Mouse (Mus musculus) midbrain, postnatal 0 days (tissue): Measurements from ENCODE around the gene Tnpo1. TPM values are rescaled to one million over a fixed set of nuclear protein-coding genes. Genes with fewer than 3 reads are reported as not detected.

ENCODE experiments used
- ATAC-seq: fragments of 200-750 bp; cut with Nextera tagmentation; 2 replicates; pipeline ENCODE4 v1.8.0; 2017; ENCODE audit warnings: moderate number of reproducible peaks, mild to moderate bottlenecking, moderate TSS enrichment, moderate library complexity; ENCODE audit not compliant: low FRiP score
- DNase-seq: peaks from one replicate; pipeline ENCODE4 v3.0.0-alpha.2; 2015; ENCODE audit warnings: low spot score
- H3K27ac ChIP-seq: fragments of 300-500 bp; sonication (generic); 2 replicates; pipeline ENCODE4 v1.5.1; 2014; ENCODE audit warnings: low read depth, mild to moderate bottlenecking, low read length, mixed read lengths
- H3K27me3 ChIP-seq: fragments of 300-500 bp; sonication (generic); 2 replicates; pipeline ENCODE4 v1.6.1; 2014; ENCODE audit warnings: low read length, control low read depth, mixed read lengths; ENCODE audit not compliant: insufficient read depth
- H3K36me3 ChIP-seq: fragments of 300-500 bp; sonication (generic); 2 replicates; pipeline ENCODE4 v1.6.1; 2014; ENCODE audit warnings: low read length, control low read depth, mixed read lengths; ENCODE audit not compliant: insufficient read depth
- H3K4me1 ChIP-seq: fragments of 300-500 bp; sonication (generic); 2 replicates; pipeline ENCODE4 v1.6.1; 2014; ENCODE audit warnings: mild to moderate bottlenecking, control low read depth, antibody characterized with exemption, low read length, mixed read lengths; ENCODE audit not compliant: insufficient read depth
- H3K4me2 ChIP-seq: fragments of 300-500 bp; sonication (generic); 2 replicates; pipeline ENCODE4 v1.6.1; 2014; ENCODE audit warnings: low read depth, mild to moderate bottlenecking, low read length, mixed read lengths; ENCODE audit not compliant: poor library complexity, severe bottlenecking
- H3K4me3 ChIP-seq: fragments of 300-500 bp; sonication (generic); 2 replicates; pipeline ENCODE4 v1.5.1; 2014; ENCODE audit warnings: low read depth, mild to moderate bottlenecking, low read length, moderate library complexity
- H3K9ac ChIP-seq: fragments of 300-500 bp; sonication (generic); replicated peaks from 2 replicates; pipeline ENCODE4 v1.6.1; 2014; ENCODE audit warnings: mild to moderate bottlenecking, low read length, moderate library complexity, mixed read lengths; ENCODE audit not compliant: poor library complexity, severe bottlenecking
- H3K9me3 ChIP-seq: fragments of 300-500 bp; sonication (generic); 2 replicates; pipeline ENCODE4 v1.6.1; 2016; ENCODE audit warnings: low read length, control low read depth
- CTCF ChIP-seq: IDR thresholded peaks from 2 replicates; pipeline ENCODE4 v1.5.1; 2016; ENCODE audit warnings: antibody characterized with exemption, mild to moderate bottlenecking
- WGBS: fragments of 180-500 bp; shearing (Covaris S2); extraction: QIAGEN DNeasy Blood & Tissue Kit; methylation state at CpG from one replicate; pipeline ENCODE4 v1.1.7; 2014; 5-methylcytosine and 5-hydroxymethylcytosine counted together
- polyA plus RNA-seq: library from polyadenylated mRNA; unstranded; fragments of >200 nt; fragmentation: Nextera tagmentation; extraction: Ambion mirVana; gene quantifications from 2 replicates; pipeline ENCODE4 v1.2.1, GENCODE M21; 2015
- total RNA-seq: library from RNA; depleted of rRNA; stranded (reverse); fragments of >200 nt; gene quantifications from 2 replicates; pipeline ENCODE4 v1.2.3, GENCODE M21; 2014

The Tnpo1 gene
- total and polyA plus RNA-seq, 2 experiments from 2014 or later = 20.1 to 78.8 TPM

GRCm38 (mm10) chr13:98914844-98915212 lies 11.4 kb downstream of the Tnpo1 start:
- WGBS = 65% methylated on average over 5 of the region's 5 CpGs

DNA sequence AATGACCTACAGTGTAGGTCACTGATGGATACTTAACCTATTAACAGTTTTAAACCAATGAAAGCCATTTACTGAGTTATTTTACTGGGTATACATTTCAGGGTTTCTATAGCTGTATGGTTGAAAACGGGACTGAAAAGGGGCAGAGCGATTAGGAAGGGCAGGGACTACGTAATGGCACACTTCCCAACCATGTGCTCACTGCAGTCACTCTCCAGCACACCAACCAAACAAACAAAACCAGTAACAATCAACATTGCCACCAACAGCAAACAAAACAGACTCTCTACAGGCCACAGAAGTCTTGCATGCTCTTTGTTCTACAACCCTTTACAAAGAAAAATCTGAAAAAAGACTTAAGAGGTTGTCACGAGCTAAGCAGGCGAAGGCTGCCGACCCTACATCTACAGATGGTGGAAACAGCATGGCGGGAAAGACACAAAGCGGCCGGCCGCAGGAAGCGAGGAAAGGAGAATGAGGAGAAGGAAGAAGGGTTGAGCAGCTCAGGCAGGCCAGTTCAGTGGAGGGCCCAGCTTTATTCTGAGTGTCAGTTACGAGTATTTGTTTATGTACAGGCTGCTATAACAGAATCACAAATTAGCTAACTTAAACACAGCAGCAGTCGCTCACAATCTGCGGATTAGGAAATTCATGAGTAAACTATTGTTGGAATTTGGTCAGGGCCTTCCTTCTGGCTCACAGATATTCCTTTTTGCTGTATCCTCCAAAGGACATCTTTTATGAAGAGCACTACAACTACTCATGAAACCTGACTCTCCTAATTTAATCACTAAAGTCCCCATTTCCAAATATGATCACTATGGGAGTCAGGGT lies 12.0 kb downstream of the Tnpo1 start:
- no peak for DNase-seq
- TF ChIP-seq CTCF = no peak
- Histone ChIP-seq H3K4me1 (peaks cover 8% of the 10 kb centered on the region; the same call in 1 of the 2 replicates), H3K9me3 (no peaks in the 10 kb centered on the region), H3K27me3 (no peaks in the 10 kb centered on the region), H3K27ac (no peak overlapping the region), H3K4me3 (no peak overlapping the region), H3K36me3 (no peaks in the 10 kb centered on the region), H3K9ac (no peak overlapping the region), H3K4me2 (no peak overlapping the region)
- 57% methylated on average over 12 of the region's 14 CpGs for WGBS
- no peak for ATAC-seq

More at GRCm38 (mm10) chr13:98914844-98915212, 11.4 kb downstream of the Tnpo1 start:
- H3K36me3 ChIP-seq = no peaks in the 10 kb centered on the region
- no peak overlapping the region for H3K27ac ChIP-seq
- H3K27me3 ChIP-seq = no peaks in the 10 kb centered on the region
- H3K4me1 ChIP-seq = peaks cover 8% of the 10 kb centered on the region; the same call in 1 of the 2 replicates
- H3K9ac ChIP-seq = no peak overlapping the region
- no peak overlapping the region for H3K4me2 ChIP-seq
- ATAC-seq (no peak), DNase-seq (no peak)
- no peaks in the 10 kb centered on the region for H3K9me3 ChIP-seq
- no peak for TF ChIP-seq CTCF
- H3K4me3 ChIP-seq = no peak overlapping the region

DNA sequence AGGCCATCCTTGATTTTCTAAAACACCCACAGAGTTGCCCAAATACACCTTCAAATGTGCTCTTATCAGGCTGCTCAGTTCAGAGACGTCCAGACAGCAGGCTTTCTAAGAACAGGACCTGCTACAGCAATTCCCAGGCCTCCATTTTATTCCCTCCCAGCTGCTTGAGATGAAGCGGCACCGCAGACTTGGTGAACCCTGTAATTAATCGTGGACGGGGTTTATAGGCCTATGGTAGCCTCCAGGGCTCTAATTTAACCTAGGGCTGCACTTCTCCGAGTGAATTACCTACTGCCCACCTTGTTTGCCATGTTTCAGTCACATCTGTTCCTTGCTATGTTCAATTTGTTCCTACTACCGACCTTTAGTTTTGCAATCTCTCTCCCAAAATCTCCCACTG lies 13.0 kb downstream of the Tnpo1 start:
- no peak for TF ChIP-seq CTCF
- Histone ChIP-seq H3K9ac (no peak overlapping the region), H3K4me3 (no peak overlapping the region), H3K4me2 (no peak overlapping the region), H3K36me3 (no peaks in the 10 kb centered on the region), H3K27me3 (no peaks in the 10 kb centered on the region), H3K4me1 (peaks cover 8% of the 10 kb centered on the region; the same call in 1 of the 2 replicates), H3K27ac (no peak overlapping the region), H3K9me3 (no peaks in the 10 kb centered on the region)
- ATAC-seq (no peak), DNase-seq (no peak)
- 35% methylated on average over 7 of the region's 7 CpGs for WGBS

GRCm38 (mm10) chr13:98912602-98913001 lies 13.6 kb downstream of the Tnpo1 start:
- Histone ChIP-seq H3K27ac (no peak overlapping the region), H3K9me3 (no peaks in the 10 kb centered on the region), H3K36me3 (no peaks in the 10 kb centered on the region), H3K4me3 (no peak overlapping the region), H3K4me1 (peaks cover 8% of the 10 kb centered on the region; the same call in 1 of the 2 replicates), H3K27me3 (no peaks in the 10 kb centered on the region), H3K9ac (no peak overlapping the region), H3K4me2 (no peak overlapping the region)
- no peak for TF ChIP-seq CTCF
- DNase-seq = no peak
- 65% methylated on average over 8 of the region's 8 CpGs for WGBS
- no peak for ATAC-seq

- Histone ChIP-seq H3K4me3 (no peak overlapping the region), H3K27ac (no peak overlapping the region), H3K4me2 (no peak overlapping the region), H3K9me3 (no peaks in the 10 kb centered on the region), H3K27me3 (no peaks in the 10 kb centered on the region), H3K4me1 (peaks cover 8% of the 10 kb centered on the region; the same call in 1 of the 2 replicates), H3K9ac (no peak overlapping the region), H3K36me3 (no peaks in the 10 kb centered on the region)
- no peak for ATAC-seq
- WGBS = 60% methylated on average over 3 of the region's 3 CpGs
- no peak for TF ChIP-seq CTCF
- no peak for DNase-seq
These were observed 15.4 kb downstream of the Tnpo1 start for GRCm38 (mm10) chr13:98910801-98911200.

- H3K9me3 ChIP-seq = no peaks in the 10 kb centered on the region
- no peak overlapping the region for H3K9ac ChIP-seq
- ATAC-seq (no peak), DNase-seq (no peak)
- H3K4me1 ChIP-seq = no peaks in the 10 kb centered on the region
- 0 out of 2 replicates have a peak, but pooled peaks cover 3% of the 10 kb centered on the region for H3K36me3 ChIP-seq
- H3K4me2 ChIP-seq = no peak overlapping the region
- H3K27me3 ChIP-seq = no peaks in the 10 kb centered on the region
- no peak overlapping the region for H3K27ac ChIP-seq
- 100% methylated on average over 2 of the region's 2 CpGs for WGBS
- H3K4me3 ChIP-seq = no peak overlapping the region
- TF ChIP-seq CTCF = no peak
These were observed 21.6 kb downstream of the Tnpo1 start for GRCm38 (mm10) chr13:98904608-98905007.
